Mouse (Mus musculus) embryonic facial prominence, embryonic 14.5 days (tissue): ENCODE results near the gene Cd59a. TPM values are rescaled to one million over a fixed set of nuclear protein-coding genes. Genes with fewer than 3 reads are reported as not detected.

ENCODE experiments used
- ATAC-seq: fragments of 200-750 bp; cut with Nextera tagmentation; 2 replicates; pipeline ENCODE4 v1.8.0; 2017; ENCODE audit warnings: low read depth, moderate number of reproducible peaks, moderate TSS enrichment
- DNase-seq: peaks from one replicate; pipeline ENCODE4 v3.0.0-alpha.2; 2015; ENCODE audit warnings: low spot score
- H3K27ac ChIP-seq: fragments of 300-500 bp; sonication (generic); replicated peaks from 2 replicates; pipeline ENCODE4 v1.5.1; 2014; ENCODE audit warnings: low read depth, mild to moderate bottlenecking, low read length, moderate library complexity
- H3K27me3 ChIP-seq: fragments of 300-500 bp; sonication (generic); replicated peaks from 2 replicates; pipeline ENCODE4 v1.6.1; 2014; ENCODE audit warnings: low read length; ENCODE audit not compliant: control insufficient read depth, insufficient read depth
- H3K36me3 ChIP-seq: fragments of 300-500 bp; sonication (generic); 2 replicates; pipeline ENCODE4 v1.6.1; 2014; ENCODE audit warnings: low read length, mixed read lengths; ENCODE audit not compliant: control insufficient read depth, insufficient read depth
- H3K4me1 ChIP-seq: fragments of 300-500 bp; sonication (generic); 2 replicates; pipeline ENCODE4 v1.6.1; 2014; ENCODE audit warnings: antibody characterized with exemption, low read length; ENCODE audit not compliant: control insufficient read depth, insufficient read depth
- H3K4me2 ChIP-seq: fragments of 300-500 bp; sonication (generic); 2 replicates; pipeline ENCODE4 v1.6.1; 2014; ENCODE audit warnings: low read depth, mild to moderate bottlenecking, low read length, moderate library complexity, mixed read lengths
- H3K4me3 ChIP-seq: fragments of 300-500 bp; sonication (generic); 2 replicates; pipeline ENCODE4 v1.5.1; 2014; ENCODE audit warnings: low read depth, mild to moderate bottlenecking, low read length
- H3K9ac ChIP-seq: fragments of 300-500 bp; sonication (generic); 2 replicates; pipeline ENCODE4 v1.6.1; 2014; ENCODE audit warnings: low read depth, mild to moderate bottlenecking, low read length, moderate library complexity, mixed read lengths
- H3K9me3 ChIP-seq: fragments of 300-500 bp; sonication (generic); 2 replicates; pipeline ENCODE4 v1.6.1; 2016; ENCODE audit warnings: low read length; ENCODE audit not compliant: control insufficient read depth
- WGBS: fragments of 180-500 bp; shearing (Covaris S2); extraction: QIAGEN DNeasy Blood & Tissue Kit; methylation state at CpG from one replicate; pipeline ENCODE4 v1.1.7; 2014; 5-methylcytosine and 5-hydroxymethylcytosine counted together
- polyA plus RNA-seq: library from polyadenylated mRNA; unstranded; fragments of >200 nt; fragmentation: Nextera tagmentation; extraction: Ambion mirVana; gene quantifications from 2 replicates; pipeline ENCODE4 v1.2.1, GENCODE M21; 2014

Cd59a gene
- polyA plus RNA-seq, 1 experiment from 2014 or later = 23.5 TPM

DNA sequence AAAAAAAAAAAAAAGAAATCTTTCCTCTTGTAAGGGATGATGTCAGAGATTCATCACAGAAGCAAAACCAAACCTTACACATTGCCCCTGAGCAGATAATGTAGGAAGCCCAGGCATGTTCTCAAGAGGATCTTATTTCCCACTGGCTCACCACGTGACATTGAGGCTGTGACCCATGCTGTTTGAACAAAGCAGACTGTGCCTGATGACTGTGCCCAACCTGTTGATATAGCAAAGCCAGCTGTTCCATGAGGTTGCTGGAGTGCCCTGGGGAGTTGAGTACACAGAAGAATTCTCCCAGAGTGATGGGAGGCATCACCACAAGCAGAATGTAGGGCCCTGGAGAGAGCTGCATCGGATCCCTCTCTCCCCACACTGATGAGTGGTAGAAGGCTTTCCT lies 40.3 kb downstream of the Cd59a start:
- H3K4me2 ChIP-seq = no peak overlapping the region
- H3K27ac ChIP-seq = no peak overlapping the region
- WGBS = 46% methylated on average over 2 of the region's 2 CpGs
- H3K4me3 ChIP-seq = no peak overlapping the region
- no peaks in the 10 kb centered on the region for H3K9me3 ChIP-seq
- no peaks in the 10 kb centered on the region for H3K36me3 ChIP-seq
- peak; percentile 51 for ATAC-seq
- peak; percentile 53 for DNase-seq
- no peaks in the 10 kb centered on the region for H3K27me3 ChIP-seq
- H3K4me1 ChIP-seq = no peaks in the 10 kb centered on the region
- H3K9ac ChIP-seq = no peak overlapping the region

DNA sequence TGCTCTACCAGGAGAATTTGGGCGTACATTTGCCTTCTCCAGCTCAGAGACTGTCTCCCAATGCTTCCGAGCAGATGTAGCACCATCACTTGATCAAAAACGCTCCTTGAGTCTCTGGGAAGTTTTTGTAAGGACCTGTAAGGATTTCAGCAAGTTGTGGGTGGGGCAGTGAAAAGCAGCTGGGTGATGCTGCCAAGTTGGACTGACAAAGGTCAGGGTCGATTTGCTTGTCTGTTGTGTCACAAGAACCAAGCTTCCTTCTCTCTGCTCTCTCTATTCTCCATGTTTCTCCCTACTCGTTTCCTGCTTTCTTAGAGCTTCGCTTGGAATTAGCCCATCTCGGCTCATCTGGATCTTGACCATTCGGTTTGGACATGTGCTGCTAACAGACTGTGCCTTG lies 46.5 kb downstream of the Cd59a start:
- DNase-seq = no peak
- WGBS = 85% methylated on average over 8 of the region's 8 CpGs
- no peak for ATAC-seq
- Histone ChIP-seq H3K9ac (no peak overlapping the region), H3K27me3 (no peaks in the 10 kb centered on the region), H3K4me1 (no peaks in the 10 kb centered on the region), H3K4me2 (no peak overlapping the region), H3K4me3 (no peak overlapping the region), H3K36me3 (no peaks in the 10 kb centered on the region), H3K9me3 (no peaks in the 10 kb centered on the region), H3K27ac (no peak overlapping the region)

DNA sequence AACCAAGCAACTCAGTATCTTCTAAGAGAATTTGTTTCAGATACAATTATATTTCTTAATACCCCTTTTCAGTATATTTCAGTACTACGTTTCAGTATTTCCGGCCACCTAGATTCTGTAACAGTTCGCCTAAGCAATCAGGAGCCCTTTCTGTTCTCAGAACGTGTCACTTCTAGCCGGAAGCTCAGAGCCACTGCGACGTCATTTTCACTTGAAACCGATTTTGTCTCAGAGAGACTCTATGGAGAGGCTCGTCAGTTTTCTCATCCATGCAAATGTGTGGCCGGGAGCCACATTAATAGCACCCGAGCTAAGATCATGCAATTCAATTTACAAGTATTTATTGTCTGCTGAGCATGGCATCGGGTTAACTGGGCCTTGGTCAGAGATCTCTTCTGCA lies 48.4 kb downstream of the Cd59a start:
- no peak for ATAC-seq
- H3K9ac ChIP-seq = no peak overlapping the region
- no peaks in the 10 kb centered on the region for H3K36me3 ChIP-seq
- H3K27me3 ChIP-seq = no peaks in the 10 kb centered on the region
- no peak overlapping the region for H3K4me2 ChIP-seq
- no peak for DNase-seq
- no peak overlapping the region for H3K4me3 ChIP-seq
- no peaks in the 10 kb centered on the region for H3K4me1 ChIP-seq
- 88% methylated on average over 12 of the region's 12 CpGs for WGBS
- no peaks in the 10 kb centered on the region for H3K9me3 ChIP-seq
- no peak overlapping the region for H3K27ac ChIP-seq

DNA sequence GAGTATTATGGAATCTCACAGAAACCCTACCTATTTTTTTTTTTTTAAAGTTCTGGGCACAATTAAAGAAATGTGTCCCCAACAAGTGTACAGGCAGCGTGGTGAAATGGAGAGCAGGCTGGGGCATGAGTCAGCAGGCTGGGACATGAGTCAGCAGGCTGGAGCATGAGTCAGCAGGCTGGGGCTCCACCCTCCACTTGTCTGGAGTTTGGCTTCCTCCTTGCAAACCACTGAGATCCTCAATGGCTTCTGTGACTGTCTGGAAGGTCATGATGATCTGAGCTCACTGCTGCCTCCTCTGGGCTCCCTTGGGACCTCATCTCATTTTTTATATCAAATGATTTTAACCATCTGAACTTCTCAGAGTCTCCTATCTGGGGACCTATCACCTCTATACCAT lies 50.4 kb downstream of the Cd59a start:
- Histone ChIP-seq H3K4me3 (no peak overlapping the region), H3K4me1 (no peaks in the 10 kb centered on the region), H3K9ac (no peak overlapping the region), H3K27me3 (no peaks in the 10 kb centered on the region), H3K27ac (no peak overlapping the region), H3K4me2 (no peak overlapping the region), H3K9me3 (no peaks in the 10 kb centered on the region), H3K36me3 (no peaks in the 10 kb centered on the region)
- ATAC-seq = no peak
- DNase-seq = no peak
- WGBS = 62% methylated on average over 1 of the region's 1 CpGs

DNA sequence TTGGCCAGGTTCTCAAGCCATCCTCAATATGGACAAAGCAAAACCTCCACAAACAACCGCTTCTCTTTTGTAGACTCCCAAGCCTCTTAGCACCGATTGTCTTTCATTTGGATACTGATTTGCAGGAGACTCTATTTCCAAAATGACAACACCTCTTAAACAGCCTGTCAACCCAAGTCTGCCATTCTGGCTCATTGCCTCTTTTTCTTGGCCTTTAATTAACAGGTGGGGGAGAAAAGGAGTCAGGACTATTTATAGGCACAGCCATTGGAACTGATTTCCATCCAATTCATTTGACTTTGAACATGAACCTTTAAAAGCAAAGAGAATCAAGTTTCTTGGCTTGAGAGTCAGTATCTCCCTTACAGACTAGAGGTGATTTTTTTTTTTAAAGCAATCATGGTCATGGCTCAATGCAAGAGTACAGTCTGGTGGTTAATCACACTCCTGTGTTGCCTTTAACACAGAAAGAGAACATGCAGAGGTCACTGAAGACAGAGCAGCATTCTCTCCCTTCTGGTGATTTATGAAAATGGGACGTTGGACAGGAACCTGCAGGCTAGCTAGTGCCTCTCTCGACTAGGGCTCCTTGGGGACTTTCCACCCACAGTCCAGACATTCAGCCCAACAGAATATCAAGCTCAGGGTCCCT lies 52.4 kb downstream of the Cd59a start:
- no peak overlapping the region for H3K4me2 ChIP-seq
- no peaks in the 10 kb centered on the region for H3K27me3 ChIP-seq
- no peak overlapping the region for H3K9ac ChIP-seq
- no peaks in the 10 kb centered on the region for H3K36me3 ChIP-seq
- H3K27ac ChIP-seq = no peak overlapping the region
- H3K4me1 ChIP-seq = no peaks in the 10 kb centered on the region
- 65% methylated on average over 4 of the region's 4 CpGs for WGBS
- H3K4me3 ChIP-seq = no peak overlapping the region
- H3K9me3 ChIP-seq = no peaks in the 10 kb centered on the region
- no peak for ATAC-seq
- peak; percentile 23 for DNase-seq

DNA sequence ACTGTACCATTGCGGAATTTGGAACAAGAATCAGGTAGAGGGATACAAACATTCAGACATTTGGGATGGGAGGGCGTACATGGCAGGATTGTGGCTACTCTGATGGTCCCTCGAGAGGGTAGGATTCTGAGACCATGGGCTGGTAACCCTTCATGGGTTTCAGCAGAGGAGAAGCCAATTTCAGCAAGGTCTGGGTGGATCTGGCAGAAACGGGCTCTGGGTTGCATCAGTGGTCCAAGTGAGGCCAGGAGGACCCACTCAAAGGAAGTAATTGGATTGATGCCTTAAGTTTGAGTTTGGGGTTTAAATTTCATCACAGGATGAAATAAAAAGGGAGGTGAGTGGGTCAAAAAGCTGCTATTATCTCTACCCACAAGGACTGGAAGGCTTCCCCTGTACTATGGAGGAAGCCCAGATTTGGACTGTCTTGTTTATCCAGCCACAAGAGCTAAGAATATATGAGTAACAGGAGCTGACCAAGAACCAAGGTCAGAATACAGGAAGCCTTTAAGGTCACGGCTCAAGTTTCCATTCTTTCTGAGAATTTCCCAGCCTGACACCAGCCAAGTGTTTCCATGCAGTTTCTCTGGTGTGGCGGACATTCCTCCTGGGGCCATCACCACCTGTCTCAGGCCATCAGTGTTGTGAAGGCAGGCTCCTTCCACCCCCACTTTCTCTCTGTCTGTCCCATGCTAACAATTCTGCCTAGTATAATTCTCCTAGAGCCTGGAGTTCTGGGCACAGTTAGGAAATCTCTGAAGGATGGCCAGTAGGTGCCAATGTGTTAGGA lies 55.2 kb downstream of the Cd59a start:
- Histone ChIP-seq H3K36me3 (no peaks in the 10 kb centered on the region), H3K9ac (no peak overlapping the region), H3K4me2 (no peak overlapping the region), H3K9me3 (no peaks in the 10 kb centered on the region), H3K4me3 (no peak overlapping the region), H3K27me3 (no peaks in the 10 kb centered on the region), H3K27ac (no peak overlapping the region), H3K4me1 (no peaks in the 10 kb centered on the region)
- peak; percentile 41; the same call in 1 of the 2 replicates for ATAC-seq
- DNase-seq = peak; percentile 52
- 68% methylated on average over 6 of the region's 6 CpGs for WGBS

DNA sequence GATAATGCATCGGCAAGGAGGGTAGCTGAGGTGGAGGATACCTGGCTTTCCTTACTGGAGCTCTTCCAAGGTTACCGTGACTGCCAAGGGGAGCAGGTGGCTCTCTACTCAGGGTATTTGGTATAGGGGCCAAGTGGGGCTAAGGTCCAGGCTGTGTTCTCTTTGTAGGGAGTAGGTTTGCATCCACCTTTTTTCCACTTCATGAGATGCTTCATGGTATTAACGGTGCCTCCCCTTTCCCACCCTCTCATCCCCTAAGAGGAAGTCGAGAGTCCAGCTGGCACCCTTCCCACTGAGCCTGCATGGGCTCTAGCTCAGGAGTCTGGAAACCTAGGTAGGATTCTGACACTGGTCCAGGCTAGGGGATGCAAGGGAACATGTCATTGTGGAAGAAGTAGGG lies 57.7 kb downstream of the Cd59a start:
- ATAC-seq = no peak
- WGBS = 69% methylated on average over 4 of the region's 4 CpGs
- DNase-seq = no peak
- H3K4me1 ChIP-seq = no peaks in the 10 kb centered on the region
- no peak overlapping the region for H3K4me2 ChIP-seq
- H3K36me3 ChIP-seq = no peaks in the 10 kb centered on the region
- H3K4me3 ChIP-seq = no peak overlapping the region
- H3K27me3 ChIP-seq = no peaks in the 10 kb centered on the region
- no peak overlapping the region for H3K9ac ChIP-seq
- no peaks in the 10 kb centered on the region for H3K9me3 ChIP-seq
- H3K27ac ChIP-seq = no peak overlapping the region

DNA sequence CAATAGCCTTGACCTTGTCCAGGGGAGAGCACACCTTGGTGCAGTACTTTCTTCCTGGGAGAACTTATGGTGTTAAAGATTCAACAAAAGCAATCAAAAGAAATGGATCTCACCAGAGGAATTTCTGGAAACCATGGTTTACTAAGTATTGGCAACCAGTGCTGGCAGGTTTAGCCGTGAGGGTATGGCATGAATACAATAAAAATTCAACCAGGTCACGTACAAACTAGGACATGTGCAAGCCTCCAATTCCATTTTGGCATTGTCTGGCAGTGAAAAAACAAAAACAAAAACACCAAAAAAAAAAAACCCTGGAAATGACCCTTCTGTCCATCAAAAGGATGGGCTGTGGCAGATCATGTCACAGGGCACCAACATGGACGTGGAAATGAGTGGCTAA lies 58.3 kb downstream of the Cd59a start:
- WGBS = 77% methylated on average over 3 of the region's 3 CpGs
- Histone ChIP-seq H3K36me3 (no peaks in the 10 kb centered on the region), H3K4me1 (no peaks in the 10 kb centered on the region), H3K27me3 (no peaks in the 10 kb centered on the region), H3K4me3 (no peak overlapping the region), H3K9ac (no peak overlapping the region), H3K4me2 (no peak overlapping the region), H3K27ac (no peak overlapping the region), H3K9me3 (no peaks in the 10 kb centered on the region)
- ATAC-seq = no peak
- no peak for DNase-seq

DNA sequence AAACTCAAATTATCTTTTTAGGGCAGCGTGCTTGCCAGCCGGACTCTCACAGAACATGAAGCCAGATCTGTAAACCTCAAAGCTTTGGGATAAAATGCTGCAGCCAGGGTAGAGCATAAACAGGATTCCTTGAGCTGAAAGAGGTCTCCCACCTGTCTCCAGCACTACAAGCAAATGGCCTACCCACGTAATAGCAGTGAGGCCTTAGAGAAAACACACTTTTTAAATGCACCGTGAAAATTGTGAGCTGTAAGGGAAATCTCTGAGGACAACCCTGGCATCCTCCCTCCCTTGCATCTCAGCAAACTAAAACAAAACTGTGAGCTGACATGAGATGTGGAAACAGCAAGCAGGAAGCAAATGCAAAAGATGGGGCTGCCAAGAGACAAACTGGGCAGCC lies 62.2 kb downstream of the Cd59a start:
- DNase-seq = peak; percentile 50
- H3K36me3 ChIP-seq = no peaks in the 10 kb centered on the region
- no peaks in the 10 kb centered on the region for H3K4me1 ChIP-seq
- H3K27me3 ChIP-seq = no peaks in the 10 kb centered on the region
- 61% methylated on average over 4 of the region's 4 CpGs for WGBS
- H3K4me2 ChIP-seq = no peak overlapping the region
- H3K4me3 ChIP-seq = no peak overlapping the region
- no peaks in the 10 kb centered on the region for H3K9me3 ChIP-seq
- peak; percentile 53; the same call in 1 of the 2 replicates for ATAC-seq
- no peak overlapping the region for H3K27ac ChIP-seq
- no peak overlapping the region for H3K9ac ChIP-seq
